Mouse (Mus musculus): ENCODE results near the gene Ly75. TPM values are rescaled to one million over a fixed set of nuclear protein-coding genes. Genes with fewer than 3 reads are reported as not detected.
A peak's percentile ranks its signal among the peaks of the same experiment; 100 is the strongest.

Gene Ly75
- 1.1 and 1.4 TPM in 2 replicates for total RNA-seq (2012; rRNA removed)
- 1 to 10 TPM in 1 of 2 experiments, not detected in 1; 2.2 TPM for polyA plus RNA-seq (2012; ENCODE audit: insufficient read depth in 1 of 2, insufficient read length in 2 of 2, low read depth in 1 of 2, low replicate concordance in 2 of 2, missing spikeins in 1 of 2)

- Histone ChIP-seq H3K79me2 (ENCODE audit: control insufficient read depth, insufficient read depth, low read length, poor library complexity) (no peaks in the 10 kb centered on the region), H3K4me3 (ENCODE audit: control insufficient read depth in 1 of 2, insufficient read depth in 1 of 2, low read depth in 2 of 2, low read length in 2 of 2) (peak within 1 kb of the TSS; percentile 65 to 81), H3K27ac (ENCODE audit: control insufficient read depth, low read depth, low read length) (no peak within 1 kb of the TSS), H3K36me3 (ENCODE audit: control insufficient read depth in 1 of 2, insufficient read depth in 2 of 2, low read length in 2 of 2) (peaks cover 0 to 14% of the 10 kb centered on the region in 2 experiments; a peak in 2 of 4 replicates), H3K27me3 (ENCODE audit: control insufficient read depth in 1 of 2, insufficient read depth in 2 of 2, low read length in 2 of 2) (no peaks in the 10 kb centered on the region), H3K9ac (ENCODE audit: control insufficient read depth, low read depth, low read length, poor library complexity, severe bottlenecking) (peak within 1 kb of the TSS; percentile 57), H3K4me1 (ENCODE audit: control insufficient read depth in 1 of 2, insufficient read depth in 2 of 2, low read length in 2 of 2) (peaks cover 4 to 21% of the 10 kb centered on the region in 2 experiments; a peak in 3 of 4 replicates), H3K9me3 (replicated peaks; ENCODE audit: insufficient read depth, low read length) (no peaks in the 10 kb centered on the region)
- peak; percentile 93 for DNase-seq (ENCODE audit: low read depth, low spot score)
- TF ChIP-seq TCF12 (IDR thresholded peaks at IDR 0.05; ENCODE audit: low read depth, low read length) (0 out of 2 replicates have a peak, but pooled peaks have one; percentile 6), SIN3A (IDR thresholded peaks at IDR 0.05; ENCODE audit: low read length) (0 out of 2 replicates have a peak, but pooled peaks have one; percentile 38), TBP (IDR thresholded peaks at IDR 0.05; ENCODE audit: low read depth, low read length) (peak; percentile 54; the same call in 1 of the 2 replicates), TAL1 (IDR thresholded peaks at IDR 0.05; ENCODE audit: low read length) (no peak), EP300 (IDR thresholded peaks at IDR 0.05; ENCODE audit: low read depth in 1 of 2, low read length in 2 of 2) (0 out of 4 replicates have a peak, but pooled peaks of 1 of the 2 experiments have one; percentile 15), NELFE (IDR thresholded peaks at IDR 0.05; ENCODE audit: low read depth, low read length) (0 out of 2 replicates have a peak, but pooled peaks have one; percentile 28), GATA1 (IDR thresholded peaks at IDR 0.05; ENCODE audit: low read depth, low read length) (no peak), POLR2A (IDR thresholded peaks at IDR 0.05; ENCODE audit: control insufficient read depth in 1 of 2, insufficient read depth in 1 of 2, low read depth in 1 of 2, low read length in 2 of 2, poor library complexity in 1 of 2) (peak; percentile 48 to 54; a peak in 1 of 4 replicates)
Measured at GRCm38 (mm10) chr2:60382858-60383669, at the start of gene Ly75. TSS of gene Ly75 (minus strand) at chr2:60383303.

GRCm38 (mm10) chr2:60430315-60431021 is 47.4 kb upstream of the Ly75 start:
- Histone ChIP-seq H3K79me2 (ENCODE audit: control insufficient read depth, insufficient read depth, low read length, poor library complexity) (no peaks in the 10 kb centered on the region), H3K4me1 (ENCODE audit: control insufficient read depth in 1 of 2, insufficient read depth in 2 of 2, low read length in 2 of 2) (no peaks in the 10 kb centered on the region), H3K4me3 (ENCODE audit: control insufficient read depth in 1 of 2, insufficient read depth in 1 of 2, low read depth in 2 of 2, low read length in 2 of 2) (no peak overlapping the region), H3K27me3 (ENCODE audit: control insufficient read depth in 1 of 2, insufficient read depth in 2 of 2, low read length in 2 of 2) (peaks cover 0 to 3% of the 10 kb centered on the region in 2 experiments; a peak in 3 of 4 replicates), H3K27ac (ENCODE audit: control insufficient read depth, low read depth, low read length) (no peak overlapping the region), H3K9me3 (replicated peaks; ENCODE audit: insufficient read depth, low read length) (no peaks in the 10 kb centered on the region), H3K9ac (ENCODE audit: control insufficient read depth, low read depth, low read length, poor library complexity, severe bottlenecking) (no peak overlapping the region), H3K36me3 (ENCODE audit: control insufficient read depth in 1 of 2, insufficient read depth in 2 of 2, low read length in 2 of 2) (no peaks in the 10 kb centered on the region)
- DNase-seq (ENCODE audit: low read depth, low spot score): no peak
- TF ChIP-seq ELF1 (IDR thresholded peaks at IDR 0.05; ENCODE audit: low read depth, low read length): no peak
- TF ChIP-seq USF2 (IDR thresholded peaks at IDR 0.05; ENCODE audit: borderline replicate concordance in 1 of 2, insufficient read depth in 1 of 2, low read depth in 1 of 2, low read length in 2 of 2): no peak
- no peak for TF ChIP-seq ZMIZ1 (IDR thresholded peaks at IDR 0.05; ENCODE audit: low read depth, low read length)
- TF ChIP-seq CHD2 (IDR thresholded peaks at IDR 0.05; ENCODE audit: low read length): no peak

Measured in MEL (cell line).